Mouse (Mus musculus) limb, embryonic 14.5 days (tissue): ENCODE data around the gene Sdccag8. TPM values are rescaled to one million over a fixed set of nuclear protein-coding genes. Genes with fewer than 3 reads are reported as not detected.

ENCODE experiments used
- ATAC-seq: fragments of 200-750 bp; cut with Nextera tagmentation; 2 replicates; pipeline ENCODE4 v1.8.0; 2017; ENCODE audit warnings: low read depth, moderate number of reproducible peaks, moderate TSS enrichment; ENCODE audit not compliant: low FRiP score
- DNase-seq: peaks from one replicate; pipeline ENCODE4 v3.0.0-alpha.2; 2015; ENCODE audit warnings: low spot score
- H3K27ac ChIP-seq: fragments of 300-500 bp; sonication (generic); replicated peaks from 2 replicates; pipeline ENCODE4 v1.5.1; 2014; ENCODE audit warnings: low read depth, mild to moderate bottlenecking, low read length, moderate library complexity, mixed read lengths
- H3K27me3 ChIP-seq: fragments of 300-500 bp; sonication (generic); 2 replicates; pipeline ENCODE4 v1.6.1; 2014; ENCODE audit warnings: low read length, mixed read lengths; ENCODE audit not compliant: control insufficient read depth, insufficient read depth
- H3K36me3 ChIP-seq: fragments of 300-500 bp; sonication (generic); 2 replicates; pipeline ENCODE4 v1.6.1; 2014; ENCODE audit warnings: mild to moderate bottlenecking, low read length, moderate library complexity, mixed read lengths; ENCODE audit not compliant: control insufficient read depth, insufficient read depth
- H3K4me1 ChIP-seq: fragments of 300-500 bp; sonication (generic); 2 replicates; pipeline ENCODE4 v1.6.1; 2014; ENCODE audit warnings: antibody characterized with exemption, low read length, mixed read lengths; ENCODE audit not compliant: control insufficient read depth, insufficient read depth
- H3K4me2 ChIP-seq: fragments of 300-500 bp; sonication (generic); replicated peaks from 2 replicates; pipeline ENCODE4 v1.6.1; 2014; ENCODE audit warnings: low read depth, mild to moderate bottlenecking, low read length, moderate library complexity; ENCODE audit not compliant: severe bottlenecking
- H3K4me3 ChIP-seq: fragments of 300-500 bp; sonication (generic); replicated peaks from 2 replicates; pipeline ENCODE4 v1.5.1; 2014; ENCODE audit warnings: low read length
- H3K9ac ChIP-seq: fragments of 300-500 bp; sonication (generic); 2 replicates; pipeline ENCODE4 v1.6.1; 2014; ENCODE audit warnings: mild to moderate bottlenecking, low read depth, low read length, moderate library complexity; ENCODE audit not compliant: severe bottlenecking
- H3K9me3 ChIP-seq: fragments of 300-500 bp; sonication (generic); 2 replicates; pipeline ENCODE4 v1.6.1; 2016; ENCODE audit warnings: low read length; ENCODE audit not compliant: control insufficient read depth
- POLR2A ChIP-seq: fragments of 200-500 bp; IDR thresholded peaks from 2 replicates; pipeline ENCODE4 v1.8.0; 2012; ENCODE audit warnings: inconsistent platforms, mild to moderate bottlenecking, moderate library complexity, borderline replicate concordance; ENCODE audit not compliant: insufficient read depth, insufficient read length; ENCODE audit errors: extremely low read depth
- WGBS: fragments of 180-500 bp; shearing (Covaris S2); extraction: QIAGEN DNeasy Blood & Tissue Kit; methylation state at CpG from one replicate; pipeline ENCODE4 v1.1.7; 2014; 5-methylcytosine and 5-hydroxymethylcytosine counted together
- polyA plus RNA-seq, 2 experiments: library from polyadenylated mRNA; depleted of rRNA in 1 of 2; stranded (reverse) in 1 of 2; unstranded in 1 of 2; fragments of >200 nt; fragmentation: Nextera tagmentation in 1 of 2; extraction: Ambion mirVana in 1 of 2; gene quantifications; 2 replicates each; pipeline versions ENCODE4 v1.2.1 to v1.2.3; 2012 to 2014

Gene Sdccag8
- polyA plus RNA-seq, 2 experiments, result 8.5 to 15.8 TPM

- H3K4me2 ChIP-seq, result no peak overlapping the region
- TF ChIP-seq POLR2A, result no peak
- no peaks in the 10 kb centered on the region for H3K9me3 ChIP-seq
- ATAC-seq, result no peak
- 91% methylated on average over 5 of the region's 5 CpGs for WGBS
- H3K9ac ChIP-seq, result no peak overlapping the region
- no peak overlapping the region for H3K27ac ChIP-seq
- H3K4me1 ChIP-seq, result no peaks in the 10 kb centered on the region
- no peaks in the 10 kb centered on the region for H3K36me3 ChIP-seq
- no peak overlapping the region for H3K4me3 ChIP-seq
- no peak for DNase-seq
- no peaks in the 10 kb centered on the region for H3K27me3 ChIP-seq
Observed at GRCm38 (mm10) chr1:176922842-176923241, 108.4 kb downstream of the Sdccag8 start.

GRCm38 (mm10) chr1:176926009-176926408 lies 111.5 kb downstream of the Sdccag8 start:
- ATAC-seq (no peak), DNase-seq (no peak)
- Histone ChIP-seq H3K4me2 (no peak overlapping the region), H3K9me3 (no peaks in the 10 kb centered on the region), H3K4me1 (no peaks in the 10 kb centered on the region), H3K9ac (no peak overlapping the region), H3K4me3 (no peak overlapping the region), H3K27ac (no peak overlapping the region), H3K27me3 (no peaks in the 10 kb centered on the region), H3K36me3 (no peaks in the 10 kb centered on the region)
- TF ChIP-seq POLR2A, result no peak
- WGBS, result 76% methylated on average over 5 of the region's 5 CpGs

- Histone ChIP-seq H3K4me1 (no peaks in the 10 kb centered on the region), H3K27me3 (no peaks in the 10 kb centered on the region), H3K36me3 (no peaks in the 10 kb centered on the region), H3K4me3 (no peak overlapping the region), H3K4me2 (no peak overlapping the region), H3K9ac (no peak overlapping the region), H3K27ac (no peak overlapping the region), H3K9me3 (no peaks in the 10 kb centered on the region)
- WGBS, result 89% methylated on average over 9 of the region's 9 CpGs
- no peak for TF ChIP-seq POLR2A
- ATAC-seq (no peak), DNase-seq (no peak)
Observed at GRCm38 (mm10) chr1:176927312-176927711, 112.9 kb downstream of the Sdccag8 start.

- WGBS, result 89% methylated on average over 8 of the region's 8 CpGs
- no peak overlapping the region for H3K4me2 ChIP-seq
- H3K4me3 ChIP-seq, result no peak overlapping the region
- H3K36me3 ChIP-seq, result no peaks in the 10 kb centered on the region
- H3K9ac ChIP-seq, result no peak overlapping the region
- H3K9me3 ChIP-seq, result no peaks in the 10 kb centered on the region
- ATAC-seq (no peak), DNase-seq (no peak)
- H3K27ac ChIP-seq, result no peak overlapping the region
- no peak for TF ChIP-seq POLR2A
- no peaks in the 10 kb centered on the region for H3K27me3 ChIP-seq
- H3K4me1 ChIP-seq, result no peaks in the 10 kb centered on the region
Observed at GRCm38 (mm10) chr1:176929710-176930109, 115.2 kb downstream of the Sdccag8 start.

- WGBS, result 73% methylated on average over 2 of the region's 2 CpGs
- H3K4me1 ChIP-seq, result no peaks in the 10 kb centered on the region
- no peak for TF ChIP-seq POLR2A
Observed at GRCm38 (mm10) chr1:176930574-176930973, 116.1 kb downstream of the Sdccag8 start.

GRCm38 (mm10) chr1:176930981-176931500 lies 116.6 kb downstream of the Sdccag8 start:
- no peaks in the 10 kb centered on the region for H3K27me3 ChIP-seq
- no peak overlapping the region for H3K27ac ChIP-seq
- DNase-seq (no peak), ATAC-seq (no peak)
- no peaks in the 10 kb centered on the region for H3K36me3 ChIP-seq
- H3K4me3 ChIP-seq, result no peak overlapping the region
- H3K9me3 ChIP-seq, result no peaks in the 10 kb centered on the region
- no peak for TF ChIP-seq POLR2A
- H3K4me2 ChIP-seq, result no peak overlapping the region
- H3K9ac ChIP-seq, result no peak overlapping the region
- 54% methylated on average over 4 of the region's 4 CpGs for WGBS
- H3K4me1 ChIP-seq, result no peaks in the 10 kb centered on the region

More at GRCm38 (mm10) chr1:176930574-176930973, 116.1 kb downstream of the Sdccag8 start:
- H3K36me3 ChIP-seq, result no peaks in the 10 kb centered on the region
- no peak for ATAC-seq
- no peaks in the 10 kb centered on the region for H3K27me3 ChIP-seq
- no peak for DNase-seq
- no peak overlapping the region for H3K4me3 ChIP-seq
- no peaks in the 10 kb centered on the region for H3K9me3 ChIP-seq
- no peak overlapping the region for H3K4me2 ChIP-seq
- H3K27ac ChIP-seq, result no peak overlapping the region
- H3K9ac ChIP-seq, result no peak overlapping the region
